Mouse (Mus musculus): ENCODE results near the gene Gng8.

DNA sequence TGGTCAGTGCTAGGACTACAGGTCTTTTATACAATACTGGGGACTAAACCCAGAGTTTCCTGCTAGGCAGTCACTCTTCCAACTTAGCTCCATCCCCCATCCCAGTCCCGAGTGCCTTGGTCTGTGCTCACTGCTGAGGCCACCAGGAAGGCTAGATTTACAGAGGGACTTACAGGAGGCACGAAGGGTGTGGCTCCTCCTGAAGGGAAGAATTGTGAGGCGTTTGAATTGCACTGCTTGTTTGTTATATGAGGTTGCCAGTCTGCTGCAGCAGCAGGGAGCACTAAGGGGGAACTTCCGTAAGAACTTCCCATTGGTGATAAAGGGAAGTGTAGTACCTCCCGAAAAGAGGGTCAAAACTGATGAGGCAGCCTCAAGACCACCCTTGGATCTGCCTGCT is 11.0 kb upstream of the Gng8 start:
- no peak for TF ChIP-seq GATA2 (IDR thresholded peaks at IDR 0.05; ENCODE audit: borderline replicate concordance, low read depth, low read length)
- TF ChIP-seq CTCF (IDR thresholded peaks at IDR 0.05; ENCODE audit: low read depth, low read length) = no peak
- no peak for TF ChIP-seq TAL1 (conservative IDR thresholded peaks at IDR 0.05; ENCODE audit: low read depth, low read length)

Measured in G1E (cell line).